Mouse (Mus musculus): ENCODE data around the gene Cyb5d1. TPM values are rescaled to one million over a fixed set of nuclear protein-coding genes. Genes with fewer than 3 reads are reported as not detected.

Gene Cyb5d1
- total and polyA plus RNA-seq, 2 experiments from 2014 or later = 18.8 to 22.6 TPM

- Histone ChIP-seq H3K4me3 (ENCODE audit: low read depth, low read length) (no peak overlapping the region), H3K27me3 (ENCODE audit: insufficient read depth, low read length) (no peaks in the 10 kb centered on the region), H3K27ac (ENCODE audit: low read depth, low read length) (no peak overlapping the region), H3K4me2 (ENCODE audit: low read depth, low read length, poor library complexity, severe bottlenecking) (no peak overlapping the region), H3K9me3 (ENCODE audit: low read length) (no peaks in the 10 kb centered on the region), H3K4me1 (ENCODE audit: insufficient read depth, low read length) (no peaks in the 10 kb centered on the region), H3K36me3 (ENCODE audit: insufficient read depth, low read length) (no peaks in the 10 kb centered on the region), H3K9ac (replicated peaks; ENCODE audit: low read length, poor library complexity, severe bottlenecking) (no peak overlapping the region)
- WGBS = 88% methylated on average over 15 of the region's 15 CpGs
- no peak for ATAC-seq (ENCODE audit: low FRiP score)
- no peak for TF ChIP-seq CTCF (IDR thresholded peaks at IDR 0.05)
- no peak for DNase-seq (ENCODE audit: low spot score)
Observed at GRCm38 (mm10) chr11:69430631-69431030, 35.2 kb upstream of the Cyb5d1 start.

DNA sequence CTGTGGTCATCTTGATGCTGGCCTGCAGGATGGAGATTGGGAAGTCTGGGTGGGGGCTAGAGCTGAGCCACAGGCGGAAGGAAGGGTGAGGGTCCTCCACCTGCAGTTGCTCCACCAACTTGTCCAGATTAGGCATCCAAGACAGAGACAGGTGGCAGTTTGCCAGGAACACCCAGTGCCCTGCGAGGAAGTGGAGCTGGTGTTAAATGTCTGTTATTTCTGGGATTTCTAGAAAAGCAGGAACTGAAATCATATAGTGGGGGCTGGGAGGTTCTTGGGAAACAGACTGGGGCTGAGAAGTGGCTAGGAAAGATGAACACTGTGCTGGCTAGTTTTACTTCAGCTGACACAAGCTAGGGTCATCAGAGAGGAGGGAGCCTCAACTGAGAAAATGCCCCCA, 33.9 kb upstream of the Cyb5d1 start:
- no peak overlapping the region for H3K4me3 ChIP-seq (ENCODE audit: low read depth, low read length)

GRCm38 (mm10) chr11:69428751-69429150, 33.3 kb upstream of the Cyb5d1 start:
- TF ChIP-seq CTCF (IDR thresholded peaks at IDR 0.05) = no peak

More for the DNA sequence above, 33.9 kb upstream of the Cyb5d1 start:
- 43% methylated on average over 2 of the region's 2 CpGs for WGBS
- Histone ChIP-seq H3K27ac (ENCODE audit: low read depth, low read length) (no peak overlapping the region), H3K4me1 (ENCODE audit: insufficient read depth, low read length) (no peaks in the 10 kb centered on the region), H3K9me3 (ENCODE audit: low read length) (no peaks in the 10 kb centered on the region), H3K36me3 (ENCODE audit: insufficient read depth, low read length) (no peaks in the 10 kb centered on the region), H3K4me2 (ENCODE audit: low read depth, low read length, poor library complexity, severe bottlenecking) (no peak overlapping the region), H3K27me3 (ENCODE audit: insufficient read depth, low read length) (no peaks in the 10 kb centered on the region), H3K9ac (replicated peaks; ENCODE audit: low read length, poor library complexity, severe bottlenecking) (no peak overlapping the region)
- TF ChIP-seq CTCF (IDR thresholded peaks at IDR 0.05) = no peak
- no peak for ATAC-seq (ENCODE audit: low FRiP score)
- no peak for DNase-seq (ENCODE audit: low spot score)

GRCm38 (mm10) chr11:69426246-69426645, 30.8 kb upstream of the Cyb5d1 start:
- 80% methylated on average over 2 of the region's 2 CpGs for WGBS
- no peaks in the 10 kb centered on the region for H3K36me3 ChIP-seq (ENCODE audit: insufficient read depth, low read length)

More at GRCm38 (mm10) chr11:69428751-69429150, 33.3 kb upstream of the Cyb5d1 start:
- Histone ChIP-seq H3K9me3 (ENCODE audit: low read length) (no peaks in the 10 kb centered on the region), H3K4me3 (ENCODE audit: low read depth, low read length) (no peak overlapping the region), H3K27me3 (ENCODE audit: insufficient read depth, low read length) (no peaks in the 10 kb centered on the region), H3K9ac (replicated peaks; ENCODE audit: low read length, poor library complexity, severe bottlenecking) (no peak overlapping the region), H3K4me2 (ENCODE audit: low read depth, low read length, poor library complexity, severe bottlenecking) (no peak overlapping the region), H3K4me1 (ENCODE audit: insufficient read depth, low read length) (no peaks in the 10 kb centered on the region), H3K27ac (ENCODE audit: low read depth, low read length) (no peak overlapping the region), H3K36me3 (ENCODE audit: insufficient read depth, low read length) (no peaks in the 10 kb centered on the region)
- 31% methylated on average over 4 of the region's 4 CpGs for WGBS
- no peak for DNase-seq (ENCODE audit: low spot score)
- no peak for ATAC-seq (ENCODE audit: low FRiP score)

GRCm38 (mm10) chr11:69423885-69424284, 28.5 kb upstream of the Cyb5d1 start:
- no peaks in the 10 kb centered on the region for H3K36me3 ChIP-seq (ENCODE audit: insufficient read depth, low read length)
- ATAC-seq (ENCODE audit: low FRiP score) = no peak
- peaks cover 20% of the 10 kb centered on the region for H3K27me3 ChIP-seq (ENCODE audit: insufficient read depth, low read length)
- no peak overlapping the region for H3K9ac ChIP-seq (replicated peaks; ENCODE audit: low read length, poor library complexity, severe bottlenecking)
- H3K4me1 ChIP-seq (ENCODE audit: insufficient read depth, low read length) = peaks cover 5% of the 10 kb centered on the region; the same call in 1 of the 2 replicates
- no peak overlapping the region for H3K4me3 ChIP-seq (ENCODE audit: low read depth, low read length)
- WGBS = 76% methylated on average over 6 of the region's 6 CpGs
- no peaks in the 10 kb centered on the region for H3K9me3 ChIP-seq (ENCODE audit: low read length)
- H3K4me2 ChIP-seq (ENCODE audit: low read depth, low read length, poor library complexity, severe bottlenecking) = no peak overlapping the region
- no peak overlapping the region for H3K27ac ChIP-seq (ENCODE audit: low read depth, low read length)
- no peak for DNase-seq (ENCODE audit: low spot score)
- TF ChIP-seq CTCF (IDR thresholded peaks at IDR 0.05) = no peak

More at GRCm38 (mm10) chr11:69426246-69426645, 30.8 kb upstream of the Cyb5d1 start:
- Histone ChIP-seq H3K4me3 (ENCODE audit: low read depth, low read length) (no peak overlapping the region), H3K9me3 (ENCODE audit: low read length) (no peaks in the 10 kb centered on the region), H3K27me3 (ENCODE audit: insufficient read depth, low read length) (peaks cover 17% of the 10 kb centered on the region), H3K9ac (replicated peaks; ENCODE audit: low read length, poor library complexity, severe bottlenecking) (no peak overlapping the region), H3K4me2 (ENCODE audit: low read depth, low read length, poor library complexity, severe bottlenecking) (no peak overlapping the region), H3K27ac (ENCODE audit: low read depth, low read length) (no peak overlapping the region), H3K4me1 (ENCODE audit: insufficient read depth, low read length) (no peaks in the 10 kb centered on the region; the same call in 1 of the 2 replicates)
- no peak for ATAC-seq (ENCODE audit: low FRiP score)
- no peak for TF ChIP-seq CTCF (IDR thresholded peaks at IDR 0.05)
- no peak for DNase-seq (ENCODE audit: low spot score)

- Histone ChIP-seq H3K4me2 (ENCODE audit: low read depth, low read length, poor library complexity, severe bottlenecking) (no peak overlapping the region), H3K4me3 (ENCODE audit: low read depth, low read length) (no peak overlapping the region), H3K9me3 (ENCODE audit: low read length) (no peaks in the 10 kb centered on the region), H3K36me3 (ENCODE audit: insufficient read depth, low read length) (no peaks in the 10 kb centered on the region), H3K4me1 (ENCODE audit: insufficient read depth, low read length) (peaks cover 5% of the 10 kb centered on the region; the same call in 1 of the 2 replicates), H3K27me3 (ENCODE audit: insufficient read depth, low read length) (peaks cover 20% of the 10 kb centered on the region), H3K27ac (ENCODE audit: low read depth, low read length) (no peak overlapping the region), H3K9ac (replicated peaks; ENCODE audit: low read length, poor library complexity, severe bottlenecking) (no peak overlapping the region)
- ATAC-seq (ENCODE audit: low FRiP score) (no peak), DNase-seq (ENCODE audit: low spot score) (no peak)
- TF ChIP-seq CTCF (IDR thresholded peaks at IDR 0.05) = no peak
- WGBS = 89% methylated on average over 10 of the region's 10 CpGs
Observed at GRCm38 (mm10) chr11:69422842-69423241, 27.4 kb upstream of the Cyb5d1 start.

Data from midbrain, postnatal 0 days (tissue).